Mouse (Mus musculus) stomach, embryonic 15.5 days (tissue): Measurements from ENCODE around the gene Ifnb1. TPM values are rescaled to one million over a fixed set of nuclear protein-coding genes. Genes with fewer than 3 reads are reported as not detected.

Source experiments
- ATAC-seq: fragments of 200-750 bp; cut with Nextera tagmentation; 2 replicates; pipeline ENCODE4 v1.8.0; 2017; ENCODE audit warnings: low read depth, moderate number of reproducible peaks, moderate TSS enrichment; ENCODE audit not compliant: insufficient read depth, low FRiP score
- H3K27ac ChIP-seq: fragments of 300-500 bp; sonication (generic); 2 replicates; pipeline ENCODE4 v1.5.1; 2015; ENCODE audit warnings: mild to moderate bottlenecking, inconsistent platforms
- H3K27me3 ChIP-seq: fragments of 300-500 bp; sonication (generic); replicated peaks from 2 replicates; pipeline ENCODE4 v1.6.1; 2015; ENCODE audit warnings: inconsistent platforms
- H3K36me3 ChIP-seq: fragments of 300-500 bp; sonication (generic); 2 replicates; pipeline ENCODE4 v1.6.1; 2015; ENCODE audit warnings: inconsistent platforms
- H3K4me1 ChIP-seq: fragments of 300-500 bp; sonication (generic); 2 replicates; pipeline ENCODE4 v1.6.1; 2015; ENCODE audit warnings: inconsistent platforms
- H3K4me2 ChIP-seq: fragments of 300-500 bp; sonication (generic); 2 replicates; pipeline ENCODE4 v1.6.1; 2015; ENCODE audit warnings: mild to moderate bottlenecking, inconsistent platforms
- H3K4me3 ChIP-seq: fragments of 300-500 bp; sonication (generic); replicated peaks from 2 replicates; pipeline ENCODE4 v1.5.1; 2015; ENCODE audit warnings: inconsistent platforms
- H3K9ac ChIP-seq: fragments of 300-500 bp; sonication (generic); 2 replicates; pipeline ENCODE4 v1.6.1; 2015; ENCODE audit warnings: inconsistent platforms
- H3K9me3 ChIP-seq: fragments of 300-500 bp; sonication (generic); 2 replicates; pipeline ENCODE4 v1.6.1; 2016; ENCODE audit warnings: inconsistent platforms
- WGBS: fragments of 180-500 bp; shearing (Covaris S2); methylation state at CpG from one replicate; pipeline ENCODE4 v1.1.7; 2015; 5-methylcytosine and 5-hydroxymethylcytosine counted together
- polyA plus RNA-seq: library from polyadenylated mRNA; unstranded; fragments of >200 nt; fragmentation: Nextera tagmentation; extraction: Ambion mirVana; gene quantifications from 2 replicates; pipeline ENCODE4 v1.2.1, GENCODE M21; 2015

Ifnb1 gene
- polyA plus RNA-seq, 1 experiment from 2014 or later, result not detected

GRCm38 (mm10) chr4:88496321-88497018 is 26.1 kb downstream of the Ifnb1 start:
- no peaks in the 10 kb centered on the region for H3K27me3 ChIP-seq
- no peak overlapping the region for H3K9ac ChIP-seq
- H3K4me3 ChIP-seq, result no peak overlapping the region
- H3K36me3 ChIP-seq, result no peaks in the 10 kb centered on the region
- no peak for ATAC-seq
- no peak overlapping the region for H3K27ac ChIP-seq
- H3K4me1 ChIP-seq, result no peaks in the 10 kb centered on the region
- WGBS, result 52% methylated on average over 6 of the region's 6 CpGs
- no peak overlapping the region for H3K4me2 ChIP-seq
- no peaks in the 10 kb centered on the region for H3K9me3 ChIP-seq

- 94% methylated on average over 2 of the region's 2 CpGs for WGBS
- Histone ChIP-seq H3K4me2 (no peak overlapping the region), H3K9ac (no peak overlapping the region), H3K36me3 (no peaks in the 10 kb centered on the region), H3K27ac (no peak overlapping the region), H3K27me3 (no peaks in the 10 kb centered on the region), H3K4me1 (no peaks in the 10 kb centered on the region), H3K9me3 (no peaks in the 10 kb centered on the region), H3K4me3 (no peak overlapping the region)
- ATAC-seq, result no peak
These were observed 33.0 kb downstream of the Ifnb1 start for GRCm38 (mm10) chr4:88489622-88490021.

- no peak overlapping the region for H3K9ac ChIP-seq
- 65% methylated on average over 3 of the region's 3 CpGs for WGBS
- no peaks in the 10 kb centered on the region for H3K36me3 ChIP-seq
- H3K4me1 ChIP-seq, result no peaks in the 10 kb centered on the region
- H3K27me3 ChIP-seq, result no peaks in the 10 kb centered on the region
- ATAC-seq, result no peak
- no peaks in the 10 kb centered on the region for H3K9me3 ChIP-seq
- no peak overlapping the region for H3K4me2 ChIP-seq
- no peak overlapping the region for H3K27ac ChIP-seq
- H3K4me3 ChIP-seq, result no peak overlapping the region
These were observed 34.5 kb downstream of the Ifnb1 start for GRCm38 (mm10) chr4:88488107-88488506.

- Histone ChIP-seq H3K9ac (no peak overlapping the region), H3K36me3 (no peaks in the 10 kb centered on the region), H3K27me3 (no peaks in the 10 kb centered on the region), H3K4me3 (no peak overlapping the region), H3K27ac (0 out of 2 replicates have a peak overlapping the region, but pooled peaks have one; percentile 22), H3K4me1 (peaks cover 4% of the 10 kb centered on the region; the same call in 1 of the 2 replicates), H3K9me3 (no peaks in the 10 kb centered on the region), H3K4me2 (no peak overlapping the region)
- ATAC-seq, result no peak
- WGBS, result 57% methylated on average over 6 of the region's 6 CpGs
These were observed 42.4 kb downstream of the Ifnb1 start for GRCm38 (mm10) chr4:88480130-88480529.

- no peaks in the 10 kb centered on the region for H3K27me3 ChIP-seq
- no peaks in the 10 kb centered on the region for H3K36me3 ChIP-seq
- no peak overlapping the region for H3K9ac ChIP-seq
- H3K27ac ChIP-seq, result no peak overlapping the region
- peaks cover 4% of the 10 kb centered on the region; the same call in 1 of the 2 replicates for H3K4me1 ChIP-seq
- 55% methylated on average over 9 of the region's 9 CpGs for WGBS
- no peak overlapping the region for H3K4me2 ChIP-seq
- H3K4me3 ChIP-seq, result no peak overlapping the region
- H3K9me3 ChIP-seq, result no peaks in the 10 kb centered on the region
- no peak for ATAC-seq
These were observed 43.8 kb downstream of the Ifnb1 start for GRCm38 (mm10) chr4:88478809-88479186.

GRCm38 (mm10) chr4:88478177-88478808 is 44.3 kb downstream of the Ifnb1 start:
- no peak overlapping the region for H3K27ac ChIP-seq
- no peak overlapping the region for H3K4me3 ChIP-seq
- H3K4me1 ChIP-seq, result peaks cover 4% of the 10 kb centered on the region; the same call in 1 of the 2 replicates
- no peaks in the 10 kb centered on the region for H3K27me3 ChIP-seq
- H3K36me3 ChIP-seq, result no peaks in the 10 kb centered on the region
- no peak overlapping the region for H3K9ac ChIP-seq
- 54% methylated on average over 4 of the region's 4 CpGs for WGBS
- no peak for ATAC-seq
- no peak overlapping the region for H3K4me2 ChIP-seq
- H3K9me3 ChIP-seq, result no peaks in the 10 kb centered on the region

- peak; percentile 29; the same call in 1 of the 2 replicates for ATAC-seq
- H3K27ac ChIP-seq, result peak overlapping the region; percentile 48
These were observed 45.9 kb downstream of the Ifnb1 start for GRCm38 (mm10) chr4:88476511-88477210.

GRCm38 (mm10) chr4:88476084-88476483 is 46.5 kb downstream of the Ifnb1 start:
- peak overlapping the region; percentile 48 for H3K27ac ChIP-seq
- 85% methylated on average over 3 of the region's 3 CpGs for WGBS

More at GRCm38 (mm10) chr4:88476511-88477210, 45.9 kb downstream of the Ifnb1 start:
- Histone ChIP-seq H3K36me3 (no peaks in the 10 kb centered on the region), H3K27me3 (no peaks in the 10 kb centered on the region), H3K9ac (no peak overlapping the region), H3K4me2 (no peak overlapping the region), H3K4me3 (no peak overlapping the region), H3K4me1 (peaks cover 8% of the 10 kb centered on the region; the same call in 1 of the 2 replicates), H3K9me3 (no peaks in the 10 kb centered on the region)
- WGBS, result 38% methylated on average over 4 of the region's 4 CpGs

More at GRCm38 (mm10) chr4:88476084-88476483, 46.5 kb downstream of the Ifnb1 start:
- Histone ChIP-seq H3K4me3 (no peak overlapping the region), H3K9me3 (no peaks in the 10 kb centered on the region), H3K36me3 (no peaks in the 10 kb centered on the region), H3K4me1 (peaks cover 8% of the 10 kb centered on the region; the same call in 1 of the 2 replicates), H3K4me2 (no peak overlapping the region), H3K27me3 (no peaks in the 10 kb centered on the region), H3K9ac (no peak overlapping the region)
- ATAC-seq, result no peak

Other genes with a start within 250 kb of the Ifnb1 start
- 12.0 and 13.4 TPM in 2 replicates for gene Hacd4, start 83.8 kb downstream of the Ifnb1 start, polyA plus RNA-seq
- gene Ifna15, start 35.5 kb upstream of the Ifnb1 start, polyA plus RNA-seq, result not detected in 2 replicates
- not detected in 2 replicates for gene Ifna14, start 49.0 kb upstream of the Ifnb1 start, polyA plus RNA-seq
- gene Ifna9, start 69.6 kb upstream of the Ifnb1 start, polyA plus RNA-seq, result not detected in 2 replicates
- gene Ifna12, start 80.6 kb upstream of the Ifnb1 start, polyA plus RNA-seq, result not detected in 2 replicates
- gene C87499, start 111.6 kb upstream of the Ifnb1 start, polyA plus RNA-seq, result not detected in 2 replicates
- gene Ifna13, start 121.7 kb upstream of the Ifnb1 start, polyA plus RNA-seq, result not detected in 2 replicates
- not detected in 2 replicates for gene Ifna16, start 154.2 kb upstream of the Ifnb1 start, polyA plus RNA-seq
- not detected in 2 replicates for gene Ifna2, start 161.1 kb upstream of the Ifnb1 start, polyA plus RNA-seq
- gene Ifnab, start 168.6 kb upstream of the Ifnb1 start, polyA plus RNA-seq, result not detected in 2 replicates
- gene Gm26566, start 199.0 kb upstream of the Ifnb1 start, polyA plus RNA-seq, result 0.49 and 1.0 TPM in 2 replicates
- 87.8 and 88.8 TPM in 2 replicates for gene Klhl9, start 199.7 kb upstream of the Ifnb1 start, polyA plus RNA-seq
- not detected in 2 replicates for gene Gm13271, start 232.1 kb upstream of the Ifnb1 start, polyA plus RNA-seq
- 0.23 and 0.33 TPM in 2 replicates for gene Gm13283, start 237.3 kb upstream of the Ifnb1 start, polyA plus RNA-seq